Mouse (Mus musculus) adrenal gland, adult (tissue): ENCODE results near the gene Rnf213.

Experiments
- DNase-seq, 2 experiments: peaks; one replicate each; pipeline ENCODE4 v3.0.0; 2022 to 2023; ENCODE audit warnings: low spot score in 1 of 2; ENCODE audit not compliant: inconsistent age in 2 of 2

Rnf213 gene

GRCm38 (mm10) chr11:119389851-119390270, 3.0 kb upstream of the Rnf213 start:
- DNase-seq: peak; percentile 88 to 94

- peak; percentile 86 to 96 for DNase-seq
Measured at GRCm38 (mm10) chr11:119390271-119391231, 2.3 kb upstream of the Rnf213 start.

- DNase-seq: peak; percentile 44 to 66
Measured at GRCm38 (mm10) chr11:119391386-119392000, 1.4 kb upstream of the Rnf213 start.

DNA sequence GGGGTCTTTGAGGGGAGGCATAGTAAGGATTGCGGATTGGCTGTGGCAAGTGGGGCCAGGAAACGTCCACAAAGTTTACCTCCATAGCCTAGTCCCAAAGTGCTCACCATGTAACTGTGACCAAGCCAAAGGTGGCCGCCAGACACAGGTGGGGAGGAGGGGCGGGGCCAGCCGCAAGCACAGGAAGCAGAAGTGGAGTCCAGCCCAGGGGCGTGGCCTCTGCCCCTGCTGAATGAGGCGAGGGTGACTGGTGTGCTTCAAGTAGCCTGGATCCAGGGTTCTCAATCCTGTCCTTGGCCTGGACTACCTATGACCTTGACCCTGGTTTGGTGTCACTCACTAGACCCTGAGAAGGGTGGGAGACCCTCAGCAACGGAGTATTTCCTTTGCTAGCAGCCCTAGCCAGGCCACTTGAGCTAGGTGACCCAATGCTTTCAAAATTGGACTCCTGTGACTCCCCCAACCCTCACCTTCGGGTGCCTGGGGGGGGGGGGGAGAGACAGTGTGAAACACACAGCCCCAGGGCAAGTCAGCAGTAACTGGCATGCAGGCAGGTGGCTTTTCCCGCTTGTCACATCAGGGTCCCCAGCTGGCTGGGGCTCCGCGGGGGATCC, 792 bp upstream of the Rnf213 start:
- peak; percentile 87 to 92 for DNase-seq

GRCm38 (mm10) chr11:119393483-119393804, 544 bp downstream of the Rnf213 start:
- no peak for DNase-seq

DNA sequence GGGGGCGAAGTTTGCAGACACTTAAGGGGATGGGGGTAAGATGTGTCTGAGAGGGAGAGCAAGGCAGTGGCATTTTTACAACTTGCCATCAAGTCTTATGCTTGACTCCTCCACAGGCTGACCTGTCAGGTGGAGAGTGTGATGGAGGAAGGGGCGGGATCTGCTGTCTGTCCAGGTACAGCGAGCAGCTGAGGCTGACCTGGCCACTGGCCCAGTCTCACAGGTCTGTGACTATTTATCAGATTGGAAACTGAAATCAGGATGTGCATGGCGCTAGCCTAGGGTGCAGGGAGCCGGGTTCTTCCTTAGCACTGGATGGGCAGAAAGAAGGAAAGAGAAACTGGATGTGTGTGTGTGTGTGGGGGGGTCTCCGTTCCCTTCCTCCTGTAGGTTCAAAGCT, 1.3 kb downstream of the Rnf213 start:
- DNase-seq: no peak

- DNase-seq: no peak
Measured at GRCm38 (mm10) chr11:119395394-119395793, 2.5 kb downstream of the Rnf213 start.

- no peak for DNase-seq
Measured at GRCm38 (mm10) chr11:119395931-119396330, 3.0 kb downstream of the Rnf213 start.

DNA sequence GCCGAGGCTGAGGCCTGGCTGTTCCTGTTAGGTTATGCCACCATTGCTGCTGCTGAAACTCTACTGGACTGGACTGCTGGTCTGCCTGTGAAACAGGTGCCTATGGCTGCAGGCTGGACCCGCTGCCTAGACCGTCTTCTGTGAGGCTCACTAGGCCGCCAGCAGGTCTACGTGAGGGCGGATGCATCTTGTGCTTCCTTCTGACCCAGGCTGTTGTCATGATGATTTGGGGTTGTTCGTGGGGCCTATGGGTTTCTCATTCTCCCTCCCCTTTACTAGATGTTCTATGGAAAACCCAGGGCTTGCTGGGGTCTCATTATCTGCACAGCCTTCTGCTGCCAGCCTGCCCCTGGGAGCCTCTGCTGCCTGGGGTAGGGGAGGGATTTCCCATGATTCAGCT, 3.6 kb downstream of the Rnf213 start:
- DNase-seq: no peak

DNA sequence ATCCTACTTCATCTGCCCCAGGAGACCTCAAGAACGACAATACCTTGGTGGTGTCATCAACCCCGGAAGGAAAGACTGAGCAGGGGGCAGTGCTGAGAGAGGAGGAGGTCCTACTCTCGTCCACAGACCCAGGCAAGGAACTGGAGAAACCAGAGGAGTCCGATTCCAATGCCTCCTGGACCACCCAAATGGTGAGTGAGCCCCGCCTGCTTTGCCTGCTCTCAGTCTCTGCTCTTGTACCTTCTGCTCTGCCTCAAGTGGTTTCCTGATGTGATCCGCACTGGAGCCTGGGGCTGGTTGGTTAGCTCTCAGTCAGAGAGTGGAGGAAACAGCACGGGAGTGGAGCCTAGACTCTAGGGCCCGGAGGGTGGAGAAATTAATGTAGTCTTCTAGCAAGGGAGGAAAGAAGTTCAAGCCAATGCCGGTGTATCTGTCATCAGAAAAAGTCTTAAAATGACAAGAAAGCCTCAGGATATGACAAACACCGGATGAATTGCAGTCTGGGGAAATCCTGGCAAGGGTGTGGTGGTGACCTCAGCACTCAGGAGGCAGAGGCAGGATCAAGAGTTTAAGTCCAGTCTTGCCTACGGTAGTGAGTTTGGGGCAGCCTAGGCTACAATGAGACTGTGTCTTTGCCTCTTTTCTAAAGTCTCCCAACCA, 9.7 kb downstream of the Rnf213 start:
- DNase-seq: no peak

- peak; percentile 38 to 77 for DNase-seq
Measured at GRCm38 (mm10) chr11:119404627-119405026, 11.7 kb downstream of the Rnf213 start.

DNA sequence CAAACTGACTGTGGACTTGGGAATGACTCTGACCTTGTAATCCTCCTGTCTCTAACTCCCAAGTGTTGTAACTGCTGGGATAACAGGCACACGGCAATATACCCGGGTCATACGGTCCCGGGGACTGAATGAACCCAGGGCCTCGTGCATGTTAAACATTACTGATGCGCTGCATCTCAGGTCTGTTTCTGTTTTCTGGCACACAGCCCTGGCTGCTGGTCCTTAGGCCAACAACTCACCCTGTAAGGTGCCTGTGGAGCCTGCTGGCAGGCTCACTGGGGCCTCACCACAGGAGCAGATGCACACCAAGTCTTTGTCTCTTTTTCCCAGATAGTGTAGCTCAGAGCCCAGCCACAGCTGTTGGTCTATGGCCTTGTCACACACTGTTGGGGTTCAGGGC, 14.5 kb downstream of the Rnf213 start:
- DNase-seq: no peak

DNA sequence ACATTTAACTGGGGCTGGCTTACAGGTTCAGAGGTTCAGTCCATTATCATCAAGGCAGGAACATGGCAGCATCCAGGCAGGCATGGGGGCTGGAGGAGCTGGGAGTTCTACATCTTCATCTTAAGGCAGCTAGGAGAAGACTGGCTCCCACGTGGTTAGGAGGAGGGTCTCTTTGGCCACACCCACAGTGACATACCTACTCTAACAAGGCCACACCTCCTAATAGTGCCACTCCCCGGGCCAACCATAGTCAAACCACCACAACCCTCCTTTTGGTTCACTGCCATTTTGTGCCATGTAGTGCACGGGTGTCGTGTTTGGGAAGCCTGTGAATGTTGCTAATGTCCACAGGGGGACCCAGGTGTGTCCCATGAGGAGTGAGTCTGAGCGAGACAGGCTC, 15.1 kb downstream of the Rnf213 start:
- no peak for DNase-seq

- no peak for DNase-seq
Measured at GRCm38 (mm10) chr11:119419327-119420118, 26.6 kb downstream of the Rnf213 start.

DNA sequence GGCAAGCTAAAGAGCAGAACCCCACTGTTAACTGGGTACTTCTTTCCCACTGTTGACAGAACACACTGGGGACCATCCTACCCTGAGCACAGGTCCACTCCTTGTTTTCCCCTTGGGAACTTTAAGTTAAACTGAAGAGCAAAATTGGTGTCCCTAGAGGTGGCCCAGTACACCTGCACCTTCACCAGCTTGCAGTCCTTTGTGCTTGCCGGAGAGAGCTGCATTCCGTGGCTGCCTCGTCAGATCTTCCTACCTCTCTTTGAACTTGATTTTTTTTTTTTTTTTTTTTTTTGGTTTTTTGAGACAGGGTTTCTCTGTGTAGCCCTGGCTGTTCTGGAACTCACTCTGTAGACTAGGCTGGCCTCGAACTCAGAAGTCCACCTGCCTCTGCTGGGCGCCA, 27.5 kb downstream of the Rnf213 start:
- no peak for DNase-seq

DNA sequence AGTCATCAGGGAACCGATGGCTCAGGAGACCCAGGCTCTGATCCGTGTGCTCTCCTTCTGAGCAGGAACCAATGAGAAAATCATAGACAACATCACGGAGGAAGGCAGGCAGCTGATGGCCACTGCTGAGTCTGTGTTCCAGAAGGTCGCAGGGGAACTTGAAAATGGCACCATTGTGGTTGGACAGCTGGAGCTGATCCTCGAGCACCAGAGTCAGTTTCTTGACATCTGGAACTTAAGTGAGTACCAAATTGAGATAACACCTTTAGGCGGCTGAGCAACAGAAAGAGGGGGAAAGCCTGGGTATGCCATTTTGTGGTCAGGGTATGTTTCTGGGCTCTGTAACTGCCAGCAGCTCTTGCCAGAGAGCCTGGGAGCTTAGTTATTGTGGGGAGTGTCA, 34.5 kb downstream of the Rnf213 start:
- DNase-seq: no peak

GRCm38 (mm10) chr11:119427986-119428385, 35.1 kb downstream of the Rnf213 start:
- no peak for DNase-seq

DNA sequence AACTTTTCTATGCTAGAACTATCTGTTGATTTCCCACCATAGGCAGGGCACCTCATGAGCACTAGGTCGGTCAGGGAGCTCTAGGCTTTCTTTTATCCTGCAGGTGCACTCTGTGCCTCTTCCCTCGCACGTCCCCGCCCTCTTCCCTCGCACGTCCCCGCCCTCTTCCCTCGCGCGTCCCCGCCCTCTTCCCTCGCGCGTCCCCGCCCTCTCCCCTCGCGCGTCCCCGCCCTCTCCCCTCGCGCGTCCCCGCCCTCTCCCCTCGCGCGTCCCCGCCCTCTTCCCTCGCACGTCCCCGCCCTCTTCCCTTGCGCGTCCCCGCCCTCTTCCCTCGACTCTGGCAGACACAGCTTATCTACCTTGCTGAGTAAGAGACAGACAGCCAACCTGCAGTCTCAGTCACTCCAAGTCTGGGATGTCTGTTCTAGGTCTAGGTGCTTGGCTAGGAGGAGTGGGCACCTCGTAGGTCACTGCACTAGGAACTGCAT, 35.8 kb downstream of the Rnf213 start:
- DNase-seq: peak; percentile 40 to 71

- no peak for DNase-seq
Measured at GRCm38 (mm10) chr11:119431516-119431915, 38.6 kb downstream of the Rnf213 start.

- DNase-seq: no peak
Measured at GRCm38 (mm10) chr11:119432706-119433105, 39.8 kb downstream of the Rnf213 start.
